Mouse (Mus musculus) liver, embryonic 16.5 days (tissue): ENCODE results near the gene Adap2. TPM values are rescaled to one million over a fixed set of nuclear protein-coding genes. Genes with fewer than 3 reads are reported as not detected.
"Not testable (repeated sequence)": the region's sequence is repeated elsewhere in the genome, so short reads cannot be mapped to it uniquely, and the experiment has no call there.

ENCODE experiments used
- ATAC-seq: fragments of 200-750 bp; cut with Nextera tagmentation; 2 replicates; pipeline ENCODE4 v1.8.0; 2017; ENCODE audit warnings: low read depth, mild to moderate bottlenecking, moderate number of reproducible peaks, moderate library complexity
- H3K27ac ChIP-seq: fragments of 300-500 bp; sonication (generic); 2 replicates; pipeline ENCODE4 v1.5.1; 2014; ENCODE audit warnings: mild to moderate bottlenecking, low read length
- H3K27me3 ChIP-seq: fragments of 300-500 bp; sonication (generic); 2 replicates; pipeline ENCODE4 v1.6.1; 2014; ENCODE audit warnings: low read depth, low read length, mixed read lengths; ENCODE audit not compliant: control insufficient read depth, insufficient read depth
- H3K36me3 ChIP-seq: fragments of 300-500 bp; sonication (generic); 2 replicates; pipeline ENCODE4 v1.6.1; 2014; ENCODE audit warnings: mild to moderate bottlenecking; ENCODE audit not compliant: control insufficient read depth, insufficient read depth
- H3K4me1 ChIP-seq: fragments of 300-500 bp; sonication (generic); 2 replicates; pipeline ENCODE4 v1.6.1; 2014; ENCODE audit warnings: low read depth, low read length, mixed read lengths; ENCODE audit not compliant: control insufficient read depth
- H3K4me2 ChIP-seq: fragments of 300-500 bp; sonication (generic); 2 replicates; pipeline ENCODE4 v1.6.1; 2014; ENCODE audit warnings: low read depth, low read length, mixed read lengths
- H3K4me3 ChIP-seq: fragments of 300-500 bp; sonication (generic); 2 replicates; pipeline ENCODE4 v1.5.1; 2014; ENCODE audit warnings: low read depth, mild to moderate bottlenecking, low read length
- H3K9ac ChIP-seq: fragments of 300-500 bp; sonication (generic); 2 replicates; pipeline ENCODE4 v1.6.1; 2014; ENCODE audit warnings: low read depth, low read length
- H3K9me3 ChIP-seq: fragments of 300-500 bp; sonication (generic); replicated peaks from 2 replicates; pipeline ENCODE4 v1.6.1; 2016; ENCODE audit warnings: low read length; ENCODE audit not compliant: control insufficient read depth
- WGBS: fragments of 180-500 bp; shearing (Covaris S2); extraction: QIAGEN DNeasy Blood & Tissue Kit; methylation state at CpG from one replicate; pipeline ENCODE4 v1.1.7; 2014; ENCODE audit not compliant: insufficient replicate concordance; 5-methylcytosine and 5-hydroxymethylcytosine counted together
- polyA plus RNA-seq: library from polyadenylated mRNA; unstranded; fragments of >200 nt; fragmentation: Nextera tagmentation; extraction: Ambion mirVana; gene quantifications from 2 replicates; pipeline ENCODE4 v1.2.1, GENCODE M21; 2015

The Adap2 gene
- polyA plus RNA-seq, 1 experiment from 2014 or later = 7.3 TPM

GRCm38 (mm10) chr11:80181021-80181749 lies 27.3 kb downstream of the Adap2 start:
- Histone ChIP-seq H3K27me3 (no peaks in the 10 kb centered on the region), H3K9me3 (no peaks in the 10 kb centered on the region), H3K9ac (no peak overlapping the region), H3K36me3 (no peaks in the 10 kb centered on the region), H3K4me2 (no peak overlapping the region), H3K4me3 (no peak overlapping the region), H3K4me1 (no peaks in the 10 kb centered on the region; the same call in 1 of the 2 replicates), H3K27ac (no peak overlapping the region)
- ATAC-seq = no peak
- WGBS = 58% methylated on average over 5 of the region's 5 CpGs

- Histone ChIP-seq H3K27ac (peak overlapping the region; percentile 41; the same call in 1 of the 2 replicates), H3K9ac (peak overlapping the region; percentile 76), H3K4me3 (peak overlapping the region; percentile 76), H3K4me2 (peak overlapping the region; percentile 66)
- H3K9me3 ChIP-seq, H3K4me1 ChIP-seq, H3K36me3 ChIP-seq, H3K27me3 ChIP-seq: not testable (repeated sequence)
- ATAC-seq = peak; percentile 67
- 34% methylated on average over 12 of the region's 12 CpGs for WGBS
These were observed 29.3 kb downstream of the Adap2 start for GRCm38 (mm10) chr11:80183054-80183704.

- H3K4me1 ChIP-seq = no peaks in the 10 kb centered on the region; the same call in 1 of the 2 replicates
- peak within 1 kb of the TSS; percentile 79 for H3K27ac ChIP-seq
- H3K27me3 ChIP-seq = no peaks in the 10 kb centered on the region
- peak within 1 kb of the TSS; percentile 76 for H3K9ac ChIP-seq
- peak; percentile 93 for ATAC-seq
- H3K4me3 ChIP-seq = peak within 1 kb of the TSS; percentile 76
- peak within 1 kb of the TSS; percentile 66 for H3K4me2 ChIP-seq
- H3K9me3 ChIP-seq = no peaks in the 10 kb centered on the region
- no peaks in the 10 kb centered on the region for H3K36me3 ChIP-seq
- 0% methylated on average over 33 of the region's 33 CpGs for WGBS
These were observed 29.9 kb downstream of the Adap2 start, which contains the start of gene Rnf135 for GRCm38 (mm10) chr11:80183705-80184255. Rnf135 (plus strand) TSS chr11:80183851.

- H3K9ac ChIP-seq = no peak overlapping the region
- H3K27ac ChIP-seq = no peak overlapping the region; the same call in 1 of the 2 replicates
- 75% methylated on average over 6 of the region's 6 CpGs for WGBS
- peak overlapping the region; percentile 66 for H3K4me2 ChIP-seq
- H3K27me3 ChIP-seq = no peaks in the 10 kb centered on the region
- ATAC-seq = no peak
- no peaks in the 10 kb centered on the region for H3K9me3 ChIP-seq
- no peaks in the 10 kb centered on the region for H3K36me3 ChIP-seq
- H3K4me3 ChIP-seq = peak overlapping the region; percentile 76
- H3K4me1 ChIP-seq = no peaks in the 10 kb centered on the region; the same call in 1 of the 2 replicates
These were observed 30.7 kb downstream of the Adap2 start for GRCm38 (mm10) chr11:80184531-80185071.

- not testable (repeated sequence) for H3K9ac ChIP-seq, H3K4me3 ChIP-seq, H3K27ac ChIP-seq, ATAC-seq, H3K27me3 ChIP-seq, H3K4me1 ChIP-seq, H3K36me3 ChIP-seq, H3K9me3 ChIP-seq
- 0 out of 2 replicates have a peak overlapping the region, but pooled peaks have one; percentile 66 for H3K4me2 ChIP-seq
- 75% methylated on average over 5 of the region's 5 CpGs for WGBS
These were observed 31.6 kb downstream of the Adap2 start for GRCm38 (mm10) chr11:80185441-80185976.

GRCm38 (mm10) chr11:80190280-80190679 lies 36.4 kb downstream of the Adap2 start:
- WGBS = 58% methylated on average over 4 of the region's 4 CpGs
- peak; percentile 83 for ATAC-seq

GRCm38 (mm10) chr11:80193827-80194226 lies 39.9 kb downstream of the Adap2 start:
- WGBS = 66% methylated on average over 4 of the region's 4 CpGs
- Histone ChIP-seq H3K27me3 (no peaks in the 10 kb centered on the region), H3K4me3 (no peak overlapping the region), H3K27ac (no peak overlapping the region), H3K9ac (no peak overlapping the region), H3K9me3 (no peaks in the 10 kb centered on the region), H3K4me2 (no peak overlapping the region), H3K4me1 (peaks cover 2% of the 10 kb centered on the region; the same call in 1 of the 2 replicates), H3K36me3 (peaks cover 5% of the 10 kb centered on the region; the same call in 1 of the 2 replicates)
- ATAC-seq = no peak

More at GRCm38 (mm10) chr11:80190280-80190679, 36.4 kb downstream of the Adap2 start:
- Histone ChIP-seq H3K36me3 (peaks cover 5% of the 10 kb centered on the region; the same call in 1 of the 2 replicates), H3K4me2 (no peak overlapping the region), H3K4me1 (peaks cover 2% of the 10 kb centered on the region; the same call in 1 of the 2 replicates), H3K27ac (peak overlapping the region; percentile 26; the same call in 1 of the 2 replicates), H3K27me3 (no peaks in the 10 kb centered on the region), H3K9ac (no peak overlapping the region), H3K4me3 (no peak overlapping the region), H3K9me3 (no peaks in the 10 kb centered on the region)

- peaks cover 5% of the 10 kb centered on the region; the same call in 1 of the 2 replicates for H3K36me3 ChIP-seq
- H3K9me3 ChIP-seq = no peaks in the 10 kb centered on the region
- H3K9ac ChIP-seq = no peak overlapping the region
- no peaks in the 10 kb centered on the region for H3K27me3 ChIP-seq
- H3K4me3 ChIP-seq = no peak overlapping the region
- whole genome bisulfite sequencing = 63% methylated on average over 7 of the region's 7 CpGs
- H3K4me2 ChIP-seq = no peak overlapping the region
- H3K27ac ChIP-seq = no peak overlapping the region
- ATAC-seq = no peak
- H3K4me1 ChIP-seq = no peaks in the 10 kb centered on the region
These were observed 42.4 kb downstream of the Adap2 start for GRCm38 (mm10) chr11:80196351-80196750.
